Mouse (Mus musculus): ENCODE measurements at regions not wholly inside any gene's neighbourhood (a gene's known extent, or its start where the extent isn't known, plus 50 kb on each side); places are given as distances from the start of the nearest gene placed in this dataset.

DNA sequence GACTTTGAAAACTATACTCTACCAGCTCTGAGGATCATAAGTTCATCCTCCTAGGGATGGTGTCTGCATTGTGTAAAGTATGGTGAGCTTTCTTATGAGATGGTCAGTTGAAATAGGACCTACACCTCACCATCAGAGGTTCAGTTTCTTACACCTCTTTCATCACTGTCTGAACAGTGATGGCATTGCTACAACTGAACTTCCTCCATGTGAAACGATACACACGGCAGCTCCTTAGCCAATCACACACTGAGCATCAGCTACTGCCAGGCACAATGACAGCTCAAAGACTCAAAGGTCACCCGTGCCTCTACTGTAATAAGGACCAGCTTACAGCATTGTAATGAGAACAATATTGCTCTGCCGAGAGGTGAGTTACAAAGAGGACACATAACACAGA lies 145.0 kb downstream of the Tm2d1 start:
- no peaks in the 10 kb centered on the region for H3K4me1 ChIP-seq (ENCODE audit: control insufficient read depth in 2 of 2, insufficient read depth in 2 of 2, low read length in 2 of 2, poor library complexity in 1 of 2)
- H3K36me3 ChIP-seq (ENCODE audit: control insufficient read depth, insufficient read depth, low read length, poor library complexity, severe bottlenecking) = no peaks in the 10 kb centered on the region
- no peak overlapping the region for H3K4me3 ChIP-seq (ENCODE audit: insufficient read depth in 1 of 2, low read depth in 1 of 2, low read length in 2 of 2, poor library complexity in 1 of 2, severe bottlenecking in 1 of 2)
- H3K27ac ChIP-seq (ENCODE audit: insufficient read depth, low read depth, low read length, poor library complexity, severe bottlenecking) = no peak overlapping the region
- no peak for DNase-seq (ENCODE audit: low read depth, low spot score)
- H3K9me3 ChIP-seq (ENCODE audit: control insufficient read depth, insufficient read depth, low read depth, low read length) = no peaks in the 10 kb centered on the region
- H3K9ac ChIP-seq (ENCODE audit: insufficient read depth, low read depth, low read length, poor library complexity, severe bottlenecking) = no peak overlapping the region
- in situ Hi-C loops (cut with MboI; ENCODE audit: low sequenced_read_pairs in 2 of 2, unreplicated experiment in 2 of 2) = no loop called here
- TF ChIP-seq MAFK (IDR thresholded peaks at IDR 0.05; ENCODE audit: insufficient read depth, low read depth, low read length) (no peak), HCFC1 (IDR thresholded peaks at IDR 0.05; ENCODE audit: borderline replicate concordance, insufficient read depth, low read length) (no peak), ZC3H11A (IDR thresholded peaks at IDR 0.05; ENCODE audit: borderline replicate concordance, low read depth, low read length) (no peak), ZNF384 (IDR thresholded peaks at IDR 0.05; ENCODE audit: low read depth, low read length) (no peak), CHD2 (IDR thresholded peaks at IDR 0.05; ENCODE audit: low read depth, low read length) (no peak)

DNA sequence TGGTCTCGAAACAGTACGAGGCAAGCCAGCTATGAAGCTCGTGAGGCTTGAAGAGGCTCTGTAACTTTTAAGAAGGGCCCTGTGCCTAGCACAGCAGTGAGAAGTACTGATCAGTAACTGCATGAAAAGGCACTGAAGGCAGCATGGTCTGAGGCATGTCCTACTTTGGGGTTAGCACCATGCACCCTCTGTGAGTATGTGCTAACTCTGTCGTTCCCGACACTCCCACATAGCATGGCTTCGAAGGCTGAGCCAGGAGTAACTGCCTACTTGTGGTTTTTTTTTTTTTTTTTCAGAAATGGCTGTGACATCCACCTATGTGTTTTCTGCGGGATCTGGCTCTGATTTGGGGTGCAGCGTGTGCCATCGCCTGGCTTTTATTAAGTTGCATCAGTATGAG lies 145.6 kb downstream of the Tm2d1 start:
- Histone ChIP-seq H3K9me3 (ENCODE audit: control insufficient read depth, insufficient read depth, low read depth, low read length) (no peaks in the 10 kb centered on the region), H3K36me3 (ENCODE audit: control insufficient read depth, insufficient read depth, low read length, poor library complexity, severe bottlenecking) (no peaks in the 10 kb centered on the region), H3K9ac (ENCODE audit: insufficient read depth, low read depth, low read length, poor library complexity, severe bottlenecking) (no peak overlapping the region), H3K27ac (ENCODE audit: insufficient read depth, low read depth, low read length, poor library complexity, severe bottlenecking) (no peak overlapping the region), H3K4me3 (ENCODE audit: insufficient read depth in 1 of 2, low read depth in 1 of 2, low read length in 2 of 2, poor library complexity in 1 of 2, severe bottlenecking in 1 of 2) (no peak overlapping the region), H3K4me1 (ENCODE audit: control insufficient read depth in 2 of 2, insufficient read depth in 2 of 2, low read length in 2 of 2, poor library complexity in 1 of 2) (no peaks in the 10 kb centered on the region)
- in situ Hi-C loops (cut with MboI; ENCODE audit: low sequenced_read_pairs in 2 of 2, unreplicated experiment in 2 of 2) = no loop called here
- TF ChIP-seq ZNF384 (IDR thresholded peaks at IDR 0.05; ENCODE audit: low read depth, low read length) (no peak), ZC3H11A (IDR thresholded peaks at IDR 0.05; ENCODE audit: borderline replicate concordance, low read depth, low read length) (no peak)
- DNase-seq (ENCODE audit: low read depth, low spot score) = no peak

DNA sequence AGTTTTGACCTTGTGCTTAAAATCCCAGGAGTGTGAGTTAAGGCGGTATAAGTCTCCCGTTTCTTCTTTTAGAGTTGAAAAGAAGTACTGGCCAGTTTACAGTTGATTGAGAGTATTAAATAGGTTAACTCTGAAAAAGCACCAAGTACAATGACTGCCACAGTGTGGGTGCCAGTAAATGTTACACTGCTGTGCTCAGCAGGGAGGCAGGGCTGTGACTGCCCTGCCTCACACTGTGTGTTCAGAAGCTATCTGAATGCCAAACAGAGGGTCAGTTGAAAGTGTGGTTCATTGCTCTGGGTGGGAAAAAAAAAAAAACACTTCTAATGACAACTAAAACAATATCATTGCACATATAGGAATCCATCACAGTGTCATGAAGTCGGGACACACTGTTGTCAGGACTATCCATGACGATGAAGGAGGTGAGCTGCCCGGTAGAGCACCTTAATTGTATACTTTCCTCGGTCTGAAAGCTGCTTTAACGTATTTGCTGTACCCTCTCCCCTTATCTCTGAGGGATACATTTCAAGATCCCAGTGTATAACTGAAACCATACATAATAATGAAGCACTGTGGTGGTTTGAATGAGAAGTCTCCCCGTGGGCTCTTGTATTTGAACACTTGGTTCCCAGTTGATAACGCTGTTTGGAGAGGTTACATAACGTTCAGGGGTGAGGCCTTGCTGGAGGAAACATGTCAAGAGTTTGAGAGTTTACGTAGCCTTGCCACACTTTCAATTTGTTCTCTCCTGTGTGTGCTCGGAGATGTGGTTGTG lies 146.9 kb downstream of the Tm2d1 start:
- no peak overlapping the region for H3K9ac ChIP-seq (ENCODE audit: insufficient read depth, low read depth, low read length, poor library complexity, severe bottlenecking)
- no peak for DNase-seq (ENCODE audit: low read depth, low spot score)
- no peaks in the 10 kb centered on the region for H3K36me3 ChIP-seq (ENCODE audit: control insufficient read depth, insufficient read depth, low read length, poor library complexity, severe bottlenecking)
- in situ Hi-C loops (cut with MboI; ENCODE audit: low sequenced_read_pairs in 2 of 2, unreplicated experiment in 2 of 2) = no loop called here
- no peaks in the 10 kb centered on the region for H3K9me3 ChIP-seq (ENCODE audit: control insufficient read depth, insufficient read depth, low read depth, low read length)
- no peak overlapping the region for H3K4me3 ChIP-seq (ENCODE audit: insufficient read depth in 1 of 2, low read depth in 1 of 2, low read length in 2 of 2, poor library complexity in 1 of 2, severe bottlenecking in 1 of 2)
- TF ChIP-seq ZC3H11A (IDR thresholded peaks at IDR 0.05; ENCODE audit: borderline replicate concordance, low read depth, low read length) (no peak), CHD2 (IDR thresholded peaks at IDR 0.05; ENCODE audit: low read depth, low read length) (no peak), HCFC1 (IDR thresholded peaks at IDR 0.05; ENCODE audit: borderline replicate concordance, insufficient read depth, low read length) (no peak), MAFK (IDR thresholded peaks at IDR 0.05; ENCODE audit: insufficient read depth, low read depth, low read length) (no peak), ZNF384 (IDR thresholded peaks at IDR 0.05; ENCODE audit: low read depth, low read length) (no peak)
- no peak overlapping the region for H3K27ac ChIP-seq (ENCODE audit: insufficient read depth, low read depth, low read length, poor library complexity, severe bottlenecking)
- no peaks in the 10 kb centered on the region for H3K4me1 ChIP-seq (ENCODE audit: control insufficient read depth in 2 of 2, insufficient read depth in 2 of 2, low read length in 2 of 2, poor library complexity in 1 of 2)

DNA sequence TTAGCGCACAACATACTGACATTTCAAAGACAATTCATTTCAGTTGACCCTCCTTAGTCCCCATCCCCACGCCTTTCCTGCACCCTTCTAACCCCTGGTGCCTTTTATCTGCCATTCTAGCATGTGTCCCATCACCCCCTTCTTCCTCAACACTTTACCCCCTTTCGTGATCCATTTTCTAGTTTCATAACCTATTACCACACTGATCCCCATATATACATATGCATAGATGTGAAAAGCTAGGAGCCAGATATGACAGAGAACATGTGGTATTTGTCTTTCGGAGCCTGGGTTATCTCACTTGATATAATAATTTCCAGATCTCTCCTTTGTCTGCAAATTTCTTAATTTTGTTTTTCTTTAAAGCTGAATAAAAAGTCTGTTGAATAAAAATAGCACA lies 154.9 kb downstream of the Tm2d1 start:
- TF ChIP-seq ZNF384 (IDR thresholded peaks at IDR 0.05; ENCODE audit: low read depth, low read length) = no peak
- H3K4me3 ChIP-seq (ENCODE audit: insufficient read depth in 1 of 2, low read depth in 1 of 2, low read length in 2 of 2, poor library complexity in 1 of 2, severe bottlenecking in 1 of 2) = no peak overlapping the region
- no peaks in the 10 kb centered on the region for H3K9me3 ChIP-seq (ENCODE audit: control insufficient read depth, insufficient read depth, low read depth, low read length)
- DNase-seq (ENCODE audit: low read depth, low spot score) = no peak
- H3K36me3 ChIP-seq (ENCODE audit: control insufficient read depth, insufficient read depth, low read length, poor library complexity, severe bottlenecking) = no peaks in the 10 kb centered on the region
- H3K4me1 ChIP-seq (ENCODE audit: control insufficient read depth in 2 of 2, insufficient read depth in 2 of 2, low read length in 2 of 2, poor library complexity in 1 of 2) = no peaks in the 10 kb centered on the region
- in situ Hi-C loops (cut with MboI; ENCODE audit: low sequenced_read_pairs in 2 of 2, unreplicated experiment in 2 of 2) = no loop called here
- no peak overlapping the region for H3K9ac ChIP-seq (ENCODE audit: insufficient read depth, low read depth, low read length, poor library complexity, severe bottlenecking)
- no peak overlapping the region for H3K27ac ChIP-seq (ENCODE audit: insufficient read depth, low read depth, low read length, poor library complexity, severe bottlenecking)

DNA sequence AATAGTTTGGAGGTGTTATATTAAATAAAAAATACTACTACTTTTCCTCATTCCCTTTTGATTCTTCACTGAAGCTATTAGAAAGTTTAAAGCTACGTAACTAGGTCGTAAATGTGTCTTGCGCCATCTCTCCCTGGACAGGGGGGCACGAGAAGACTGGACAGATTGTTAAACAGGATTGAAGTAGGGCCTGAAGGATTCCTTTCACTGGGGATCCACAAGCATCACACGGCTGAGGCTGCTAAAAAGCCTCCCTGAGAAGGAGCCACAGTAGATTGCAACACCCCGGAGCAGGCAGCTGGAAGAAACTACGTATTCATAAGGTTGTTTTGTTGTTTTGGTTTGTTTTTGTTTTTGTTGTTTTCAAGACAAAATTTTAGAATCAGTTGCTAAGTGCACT lies 158.7 kb downstream of the Tm2d1 start:
- H3K36me3 ChIP-seq (ENCODE audit: control insufficient read depth, insufficient read depth, low read length, poor library complexity, severe bottlenecking) = no peaks in the 10 kb centered on the region
- DNase-seq (ENCODE audit: low read depth, low spot score) = no peak
- no peak for TF ChIP-seq HCFC1 (IDR thresholded peaks at IDR 0.05; ENCODE audit: borderline replicate concordance, insufficient read depth, low read length)
- TF ChIP-seq CHD2 (IDR thresholded peaks at IDR 0.05; ENCODE audit: low read depth, low read length) = no peak
- TF ChIP-seq ZC3H11A (IDR thresholded peaks at IDR 0.05; ENCODE audit: borderline replicate concordance, low read depth, low read length) = no peak
- TF ChIP-seq ZNF384 (IDR thresholded peaks at IDR 0.05; ENCODE audit: low read depth, low read length) = no peak
- TF ChIP-seq MAFK (IDR thresholded peaks at IDR 0.05; ENCODE audit: insufficient read depth, low read depth, low read length) = no peak

More for the DNA sequence above, 158.7 kb downstream of the Tm2d1 start:
- Histone ChIP-seq H3K4me3 (ENCODE audit: insufficient read depth in 1 of 2, low read depth in 1 of 2, low read length in 2 of 2, poor library complexity in 1 of 2, severe bottlenecking in 1 of 2) (no peak overlapping the region), H3K9ac (ENCODE audit: insufficient read depth, low read depth, low read length, poor library complexity, severe bottlenecking) (no peak overlapping the region), H3K27ac (ENCODE audit: insufficient read depth, low read depth, low read length, poor library complexity, severe bottlenecking) (no peak overlapping the region), H3K9me3 (ENCODE audit: control insufficient read depth, insufficient read depth, low read depth, low read length) (no peaks in the 10 kb centered on the region), H3K4me1 (ENCODE audit: control insufficient read depth in 2 of 2, insufficient read depth in 2 of 2, low read length in 2 of 2, poor library complexity in 1 of 2) (no peaks in the 10 kb centered on the region)
- in situ Hi-C loops (cut with MboI; ENCODE audit: low sequenced_read_pairs in 2 of 2, unreplicated experiment in 2 of 2) = no loop called here
